Mouse (Mus musculus) layer of hippocampus, adult 9-11 months (tissue): ENCODE measurements around the gene Hcfc2.

ENCODE experiments used
- DNase-seq: peaks from one replicate; pipeline ENCODE4 v3.0.0; 2022

The Hcfc2 gene

GRCm38 (mm10) chr10:82741876-82742275 lies 45.9 kb downstream of the Hcfc2 start:
- DNase-seq, result no peak

- no peak for DNase-seq
Observed at GRCm38 (mm10) chr10:82742578-82742977, 46.6 kb downstream of the Hcfc2 start.

- DNase-seq, result no peak
Observed at GRCm38 (mm10) chr10:82744296-82744695, 48.3 kb downstream of the Hcfc2 start.

GRCm38 (mm10) chr10:82745301-82745700 lies 49.3 kb downstream of the Hcfc2 start:
- DNase-seq, result no peak

- no peak for DNase-seq
Observed at GRCm38 (mm10) chr10:82746988-82747850, 51.3 kb downstream of the Hcfc2 start.

GRCm38 (mm10) chr10:82750778-82751177 lies 54.8 kb downstream of the Hcfc2 start:
- DNase-seq, result no peak

GRCm38 (mm10) chr10:82752921-82753320 lies 57.0 kb downstream of the Hcfc2 start:
- DNase-seq, result no peak

GRCm38 (mm10) chr10:82754642-82755041 lies 58.7 kb downstream of the Hcfc2 start:
- no peak for DNase-seq

GRCm38 (mm10) chr10:82755213-82755890 lies 59.4 kb downstream of the Hcfc2 start:
- no peak for DNase-seq

GRCm38 (mm10) chr10:82756466-82756865 lies 60.5 kb downstream of the Hcfc2 start:
- no peak for DNase-seq

GRCm38 (mm10) chr10:82757341-82757740 lies 61.4 kb downstream of the Hcfc2 start:
- no peak for DNase-seq

- no peak for DNase-seq
Observed at GRCm38 (mm10) chr10:82758368-82758767, 62.4 kb downstream of the Hcfc2 start.

GRCm38 (mm10) chr10:82758878-82759277 lies 62.9 kb downstream of the Hcfc2 start:
- no peak for DNase-seq

GRCm38 (mm10) chr10:82759706-82760105 lies 63.7 kb downstream of the Hcfc2 start:
- DNase-seq, result no peak

GRCm38 (mm10) chr10:82761037-82761811 lies 65.3 kb downstream of the Hcfc2 start:
- DNase-seq, result peak; percentile 81

- no peak for DNase-seq
Observed at GRCm38 (mm10) chr10:82762756-82763681, 67.1 kb downstream of the Hcfc2 start.

GRCm38 (mm10) chr10:82763840-82764631 lies 68.1 kb downstream of the Hcfc2 start, which contains the start of gene Nfyb:
Gene Nfyb, minus strand, starts transcription at chr10:82764144.
- DNase-seq, result peak; percentile 98

GRCm38 (mm10) chr10:82768901-82769300 lies 72.9 kb downstream of the Hcfc2 start:
- no peak for DNase-seq

- DNase-seq, result no peak
Observed at GRCm38 (mm10) chr10:82770713-82771112, 74.8 kb downstream of the Hcfc2 start.

- no peak for DNase-seq
Observed at GRCm38 (mm10) chr10:82771595-82772170, 75.7 kb downstream of the Hcfc2 start.

GRCm38 (mm10) chr10:82774841-82775240 lies 78.9 kb downstream of the Hcfc2 start:
- DNase-seq, result no peak
